Mouse (Mus musculus) kidney, postnatal 0 days (tissue): Measurements from ENCODE around the gene Gmds. TPM values are rescaled to one million over a fixed set of nuclear protein-coding genes. Genes with fewer than 3 reads are reported as not detected.

Source experiments
- ATAC-seq: fragments of 200-750 bp; cut with Nextera tagmentation; replicated peaks from 2 replicates; pipeline ENCODE4 v1.8.0; 2017; ENCODE audit warnings: low read depth, moderate number of reproducible peaks, moderate TSS enrichment, moderate library complexity; ENCODE audit not compliant: low FRiP score
- DNase-seq: peaks from one replicate; pipeline ENCODE4 v3.0.0-alpha.2; 2016; ENCODE audit warnings: low spot score
- H3K27ac ChIP-seq: fragments of 300-500 bp; sonication (generic); 2 replicates; pipeline ENCODE4 v1.5.1; 2014; ENCODE audit warnings: mild to moderate bottlenecking
- H3K27me3 ChIP-seq: fragments of 300-500 bp; sonication (generic); 2 replicates; pipeline ENCODE4 v1.6.1; 2014; ENCODE audit warnings: low read length, mixed read lengths; ENCODE audit not compliant: insufficient read depth
- H3K36me3 ChIP-seq: fragments of 300-500 bp; sonication (generic); 2 replicates; pipeline ENCODE4 v1.6.1; 2014; ENCODE audit warnings: low read length, mixed read lengths; ENCODE audit not compliant: insufficient read depth
- H3K4me1 ChIP-seq: fragments of 300-500 bp; sonication (generic); replicated peaks from 2 replicates; pipeline ENCODE4 v1.6.1; 2014; ENCODE audit warnings: antibody characterized with exemption, low read length, mixed read lengths; ENCODE audit not compliant: insufficient read depth
- H3K4me2 ChIP-seq: fragments of 300-500 bp; sonication (generic); 2 replicates; pipeline ENCODE4 v1.6.1; 2014; ENCODE audit warnings: mild to moderate bottlenecking, low read length, moderate library complexity, mixed read lengths
- H3K4me3 ChIP-seq: fragments of 300-500 bp; sonication (generic); replicated peaks from 2 replicates; pipeline ENCODE4 v1.5.1; 2014; ENCODE audit warnings: low read depth, low read length
- H3K9ac ChIP-seq: fragments of 300-500 bp; sonication (generic); 2 replicates; pipeline ENCODE4 v1.6.1; 2014; ENCODE audit warnings: low read depth, low read length
- H3K9me3 ChIP-seq: fragments of 300-500 bp; sonication (generic); replicated peaks from 2 replicates; pipeline ENCODE4 v1.6.1; 2016; ENCODE audit warnings: low read length, inconsistent platforms, mixed read lengths
- CTCF ChIP-seq: IDR thresholded peaks from 2 replicates; pipeline ENCODE4 v1.5.1; 2016; ENCODE audit warnings: antibody characterized with exemption, low read depth, mild to moderate bottlenecking, moderate library complexity
- WGBS: fragments of 180-500 bp; shearing (Covaris S2); extraction: QIAGEN DNeasy Blood & Tissue Kit; methylation state at CpG from one replicate; pipeline ENCODE4 v1.1.7; 2014; 5-methylcytosine and 5-hydroxymethylcytosine counted together
- polyA plus RNA-seq: library from polyadenylated mRNA; unstranded; fragments of >200 nt; fragmentation: Nextera tagmentation; extraction: Ambion mirVana; gene quantifications from 2 replicates; pipeline ENCODE4 v1.2.1, GENCODE M21; 2015

Gene Gmds
- polyA plus RNA-seq, 1 experiment from 2014 or later, result 32.7 TPM

GRCm38 (mm10) chr13:31849258-31849971 lies 489.1 kb downstream of the Gmds start:
- Histone ChIP-seq H3K4me2 (no peak overlapping the region), H3K4me3 (no peak overlapping the region), H3K9me3 (no peaks in the 10 kb centered on the region), H3K27ac (no peak overlapping the region), H3K9ac (no peak overlapping the region), H3K36me3 (no peaks in the 10 kb centered on the region), H3K4me1 (peaks cover 10% of the 10 kb centered on the region; the same call in 1 of the 2 replicates), H3K27me3 (no peaks in the 10 kb centered on the region)
- no peak for TF ChIP-seq CTCF
- peak; percentile 57; the same call in 1 of the 2 replicates for ATAC-seq
- 19% methylated on average over 5 of the region's 5 CpGs for WGBS
- DNase-seq, result peak; percentile 65

DNA sequence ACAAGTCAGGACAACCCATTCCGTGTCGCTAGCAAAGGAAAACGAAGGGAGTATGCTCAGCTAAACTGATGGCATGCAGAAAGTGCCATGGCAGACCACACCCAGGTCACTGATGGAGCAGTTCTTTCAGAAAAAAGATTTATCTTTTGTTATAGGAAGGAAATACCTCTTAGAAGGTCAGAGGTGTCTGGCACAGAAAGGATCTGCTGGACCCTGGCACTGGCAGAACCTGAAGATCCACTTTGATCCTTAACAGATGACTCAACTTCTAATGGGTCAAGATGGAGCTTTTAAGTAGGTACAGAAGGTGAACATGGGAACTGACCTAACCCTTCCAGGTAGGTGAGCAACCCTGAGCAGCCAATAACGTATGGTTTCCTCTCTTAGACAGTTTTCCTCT lies 502.7 kb downstream of the Gmds start:
- H3K4me1 ChIP-seq, result no peaks in the 10 kb centered on the region
- 74% methylated on average over 4 of the region's 4 CpGs for WGBS

DNA sequence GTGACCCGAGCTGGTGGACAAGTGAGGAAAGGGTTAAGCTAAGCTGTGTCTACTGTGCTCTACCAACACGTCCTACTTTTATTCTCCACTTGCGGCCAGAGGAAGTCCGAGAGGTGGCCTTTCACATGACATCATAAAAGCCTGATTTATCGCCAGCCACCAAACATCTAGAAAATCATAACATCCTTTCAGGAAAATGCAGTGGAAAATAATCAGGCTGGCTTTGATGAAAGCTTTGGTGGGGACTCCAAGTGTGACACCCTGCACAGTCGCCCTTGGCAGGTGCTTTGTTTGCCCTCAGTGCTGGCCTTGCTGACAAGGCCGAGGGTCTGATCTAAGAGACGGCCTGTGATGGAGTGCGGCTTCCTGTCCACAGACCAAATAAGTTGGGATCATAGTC lies 508.2 kb downstream of the Gmds start:
- H3K27me3 ChIP-seq, result no peaks in the 10 kb centered on the region
- H3K36me3 ChIP-seq, result no peaks in the 10 kb centered on the region
- no peak overlapping the region for H3K4me2 ChIP-seq
- no peak for TF ChIP-seq CTCF
- H3K4me3 ChIP-seq, result no peak overlapping the region
- no peaks in the 10 kb centered on the region for H3K4me1 ChIP-seq
- no peak overlapping the region for H3K27ac ChIP-seq
- no peak overlapping the region for H3K9ac ChIP-seq
- ATAC-seq (no peak), DNase-seq (peak; percentile 74)
- 43% methylated on average over 9 of the region's 9 CpGs for WGBS
- no peaks in the 10 kb centered on the region for H3K9me3 ChIP-seq

More for the DNA sequence above, 502.7 kb downstream of the Gmds start:
- no peak for TF ChIP-seq CTCF
- Histone ChIP-seq H3K27ac (no peak overlapping the region), H3K4me2 (no peak overlapping the region), H3K4me3 (no peak overlapping the region), H3K9me3 (no peaks in the 10 kb centered on the region), H3K36me3 (no peaks in the 10 kb centered on the region), H3K27me3 (no peaks in the 10 kb centered on the region), H3K9ac (no peak overlapping the region)
- DNase-seq (no peak), ATAC-seq (no peak)

- no peaks in the 10 kb centered on the region for H3K36me3 ChIP-seq
- no peak overlapping the region for H3K4me3 ChIP-seq
Measured at GRCm38 (mm10) chr13:31828446-31828845, 510.1 kb downstream of the Gmds start.

DNA sequence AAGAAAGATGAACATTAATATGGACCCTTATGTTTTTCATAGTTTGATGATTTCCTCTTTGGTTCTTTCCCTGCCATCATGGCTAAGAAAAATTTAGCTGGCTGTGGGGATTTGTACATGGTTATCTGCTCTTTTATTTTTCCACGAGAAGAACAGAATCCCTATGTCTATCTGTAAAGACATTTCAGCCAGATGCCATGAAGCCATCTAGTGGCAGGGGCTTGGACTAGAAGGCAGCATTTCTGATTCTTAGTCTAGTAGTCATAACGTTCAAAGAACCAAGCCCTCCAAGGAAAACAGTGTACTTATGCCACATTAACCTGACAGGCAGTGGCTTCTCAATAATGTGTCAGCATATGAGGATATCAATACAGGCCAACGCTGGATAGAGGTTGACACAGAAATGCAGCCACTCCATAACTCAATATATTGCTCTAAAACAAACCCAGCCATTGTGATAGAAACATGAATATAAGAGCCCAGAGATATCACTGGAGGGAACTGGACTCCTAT lies 510.7 kb downstream of the Gmds start:
- Histone ChIP-seq H3K4me2 (no peak overlapping the region), H3K4me3 (no peak overlapping the region), H3K27me3 (no peaks in the 10 kb centered on the region), H3K9ac (no peak overlapping the region), H3K27ac (no peak overlapping the region), H3K9me3 (no peaks in the 10 kb centered on the region), H3K4me1 (0 out of 2 replicates have a peak, but pooled peaks cover under 1% of the 10 kb centered on the region), H3K36me3 (no peaks in the 10 kb centered on the region)
- WGBS, result 45% methylated on average over 3 of the region's 3 CpGs
- DNase-seq, result no peak
- TF ChIP-seq CTCF, result peak; percentile 48; the same call in 1 of the 2 replicates
- no peak for ATAC-seq

More at GRCm38 (mm10) chr13:31828446-31828845, 510.1 kb downstream of the Gmds start:
- H3K9me3 ChIP-seq, result no peaks in the 10 kb centered on the region
- H3K4me1 ChIP-seq, result no peaks in the 10 kb centered on the region
- 95% methylated on average over 4 of the region's 4 CpGs for WGBS
- DNase-seq (no peak), ATAC-seq (no peak)
- no peaks in the 10 kb centered on the region for H3K27me3 ChIP-seq
- TF ChIP-seq CTCF, result no peak
- no peak overlapping the region for H3K9ac ChIP-seq
- H3K27ac ChIP-seq, result no peak overlapping the region
- no peak overlapping the region for H3K4me2 ChIP-seq

- WGBS, result 90% methylated on average over 5 of the region's 5 CpGs
- Histone ChIP-seq H3K36me3 (no peaks in the 10 kb centered on the region), H3K27ac (no peak overlapping the region), H3K4me1 (peaks cover 5% of the 10 kb centered on the region; the same call in 1 of the 2 replicates), H3K4me2 (no peak overlapping the region), H3K4me3 (no peak overlapping the region), H3K9me3 (no peaks in the 10 kb centered on the region), H3K9ac (no peak overlapping the region), H3K27me3 (no peaks in the 10 kb centered on the region)
- TF ChIP-seq CTCF, result no peak
- ATAC-seq (no peak), DNase-seq (no peak)
Measured at GRCm38 (mm10) chr13:31827160-31827559, 511.4 kb downstream of the Gmds start.
